Mouse (Mus musculus): ENCODE data around the gene Rtn4rl1. TPM values are rescaled to one million over a fixed set of nuclear protein-coding genes. Genes with fewer than 3 reads are reported as not detected.
A peak's percentile ranks its signal among the peaks of the same experiment; 100 is the strongest.

Rtn4rl1 gene
- polyA plus RNA-seq, 1 experiment, result not detected

GRCm38 (mm10) chr11:75213372-75214080 lies 19.9 kb downstream of the Rtn4rl1 start:
- TF ChIP-seq CTCF (IDR thresholded peaks at IDR 0.05; ENCODE audit: insufficient read depth, low read depth, low read length), result no peak
- TF ChIP-seq POLR2A (IDR thresholded peaks at IDR 0.05; ENCODE audit: insufficient read depth, low read depth, low read length), result no peak
- Histone ChIP-seq H3K4me3 (ENCODE audit: insufficient read depth, low read depth, low read length) (no peak overlapping the region), H3K27ac (ENCODE audit: insufficient read depth, low read depth, low read length) (0 out of 2 replicates have a peak overlapping the region, but pooled peaks have one; percentile 2), H3K4me1 (ENCODE audit: control insufficient read depth, insufficient read depth, low read length) (peaks cover 24% of the 10 kb centered on the region)
- 14% methylated on average over 35 of the region's 35 CpGs for WGBS

- WGBS, result 40% methylated on average over 13 of the region's 13 CpGs
- Histone ChIP-seq H3K4me3 (ENCODE audit: insufficient read depth, low read depth, low read length) (no peak overlapping the region), H3K4me1 (ENCODE audit: control insufficient read depth, insufficient read depth, low read length) (peaks cover 25% of the 10 kb centered on the region), H3K27ac (ENCODE audit: insufficient read depth, low read depth, low read length) (no peak overlapping the region)
- TF ChIP-seq CTCF (IDR thresholded peaks at IDR 0.05; ENCODE audit: insufficient read depth, low read depth, low read length) (no peak), POLR2A (IDR thresholded peaks at IDR 0.05; ENCODE audit: insufficient read depth, low read depth, low read length) (no peak)
Measured at GRCm38 (mm10) chr11:75214081-75214950, 20.7 kb downstream of the Rtn4rl1 start.

GRCm38 (mm10) chr11:75220115-75220514 lies 26.5 kb downstream of the Rtn4rl1 start:
- WGBS, result 12% methylated on average over 9 of the region's 9 CpGs
- TF ChIP-seq POLR2A (IDR thresholded peaks at IDR 0.05; ENCODE audit: insufficient read depth, low read depth, low read length) (no peak), CTCF (IDR thresholded peaks at IDR 0.05; ENCODE audit: insufficient read depth, low read depth, low read length) (no peak)
- no peak overlapping the region for H3K4me3 ChIP-seq (ENCODE audit: insufficient read depth, low read depth, low read length)
- peaks cover 8% of the 10 kb centered on the region for H3K4me1 ChIP-seq (ENCODE audit: control insufficient read depth, insufficient read depth, low read length)
- no peak overlapping the region for H3K27ac ChIP-seq (ENCODE audit: insufficient read depth, low read depth, low read length)

GRCm38 (mm10) chr11:75220517-75221145 lies 27.0 kb downstream of the Rtn4rl1 start:
- TF ChIP-seq POLR2A (IDR thresholded peaks at IDR 0.05; ENCODE audit: insufficient read depth, low read depth, low read length), result no peak
- TF ChIP-seq CTCF (IDR thresholded peaks at IDR 0.05; ENCODE audit: insufficient read depth, low read depth, low read length), result no peak
- Histone ChIP-seq H3K27ac (ENCODE audit: insufficient read depth, low read depth, low read length) (no peak overlapping the region), H3K4me1 (ENCODE audit: control insufficient read depth, insufficient read depth, low read length) (peaks cover 8% of the 10 kb centered on the region), H3K4me3 (ENCODE audit: insufficient read depth, low read depth, low read length) (no peak overlapping the region)
- 37% methylated on average over 5 of the region's 6 CpGs for WGBS

- WGBS, result 86% methylated on average over 12 of the region's 12 CpGs
- Histone ChIP-seq H3K4me3 (ENCODE audit: insufficient read depth, low read depth, low read length) (no peak overlapping the region), H3K27ac (ENCODE audit: insufficient read depth, low read depth, low read length) (no peak overlapping the region), H3K4me1 (ENCODE audit: control insufficient read depth, insufficient read depth, low read length) (peaks cover 8% of the 10 kb centered on the region)
- TF ChIP-seq CTCF (IDR thresholded peaks at IDR 0.05; ENCODE audit: insufficient read depth, low read depth, low read length), result no peak
- TF ChIP-seq POLR2A (IDR thresholded peaks at IDR 0.05; ENCODE audit: insufficient read depth, low read depth, low read length), result no peak
Measured at GRCm38 (mm10) chr11:75224062-75224461, 30.5 kb downstream of the Rtn4rl1 start.

GRCm38 (mm10) chr11:75224835-75225234 lies 31.3 kb downstream of the Rtn4rl1 start:
- no peak for TF ChIP-seq POLR2A (IDR thresholded peaks at IDR 0.05; ENCODE audit: insufficient read depth, low read depth, low read length)
- TF ChIP-seq CTCF (IDR thresholded peaks at IDR 0.05; ENCODE audit: insufficient read depth, low read depth, low read length), result no peak
- Histone ChIP-seq H3K4me3 (ENCODE audit: insufficient read depth, low read depth, low read length) (no peak overlapping the region), H3K4me1 (ENCODE audit: control insufficient read depth, insufficient read depth, low read length) (peaks cover 4% of the 10 kb centered on the region; the same call in 1 of the 2 replicates), H3K27ac (ENCODE audit: insufficient read depth, low read depth, low read length) (no peak overlapping the region)
- 88% methylated on average over 4 of the region's 4 CpGs for WGBS

- TF ChIP-seq CTCF (IDR thresholded peaks at IDR 0.05; ENCODE audit: insufficient read depth, low read depth, low read length) (no peak), POLR2A (IDR thresholded peaks at IDR 0.05; ENCODE audit: insufficient read depth, low read depth, low read length) (no peak)
- H3K4me1 ChIP-seq (ENCODE audit: control insufficient read depth, insufficient read depth, low read length), result 0 out of 2 replicates have a peak, but pooled peaks cover 6% of the 10 kb centered on the region
- H3K4me3 ChIP-seq (ENCODE audit: insufficient read depth, low read depth, low read length), result no peak overlapping the region
- no peak overlapping the region for H3K27ac ChIP-seq (ENCODE audit: insufficient read depth, low read depth, low read length)
- WGBS, result 79% methylated on average over 3 of the region's 3 CpGs
Measured at GRCm38 (mm10) chr11:75227632-75228031, 34.0 kb downstream of the Rtn4rl1 start.

- Histone ChIP-seq H3K4me1 (ENCODE audit: control insufficient read depth, insufficient read depth, low read length) (0 out of 2 replicates have a peak, but pooled peaks cover 6% of the 10 kb centered on the region), H3K27ac (ENCODE audit: insufficient read depth, low read depth, low read length) (no peak overlapping the region), H3K4me3 (ENCODE audit: insufficient read depth, low read depth, low read length) (no peak overlapping the region)
- TF ChIP-seq CTCF (IDR thresholded peaks at IDR 0.05; ENCODE audit: insufficient read depth, low read depth, low read length) (no peak), POLR2A (IDR thresholded peaks at IDR 0.05; ENCODE audit: insufficient read depth, low read depth, low read length) (no peak)
- WGBS, result 86% methylated on average over 6 of the region's 6 CpGs
Measured at GRCm38 (mm10) chr11:75229289-75229688, 35.7 kb downstream of the Rtn4rl1 start.

All from olfactory bulb, adult 2 months (tissue).